Mouse (Mus musculus): Measurements from ENCODE around the gene Mtus2. TPM values are rescaled to one million over a fixed set of nuclear protein-coding genes. Genes with fewer than 3 reads are reported as not detected.
"Not testable (repeated sequence)": the region's sequence is repeated elsewhere in the genome, so short reads cannot be mapped to it uniquely, and the experiment has no call there.

Mtus2 gene
- polyA plus RNA-seq, 1 experiment, result 33.3 TPM

DNA sequence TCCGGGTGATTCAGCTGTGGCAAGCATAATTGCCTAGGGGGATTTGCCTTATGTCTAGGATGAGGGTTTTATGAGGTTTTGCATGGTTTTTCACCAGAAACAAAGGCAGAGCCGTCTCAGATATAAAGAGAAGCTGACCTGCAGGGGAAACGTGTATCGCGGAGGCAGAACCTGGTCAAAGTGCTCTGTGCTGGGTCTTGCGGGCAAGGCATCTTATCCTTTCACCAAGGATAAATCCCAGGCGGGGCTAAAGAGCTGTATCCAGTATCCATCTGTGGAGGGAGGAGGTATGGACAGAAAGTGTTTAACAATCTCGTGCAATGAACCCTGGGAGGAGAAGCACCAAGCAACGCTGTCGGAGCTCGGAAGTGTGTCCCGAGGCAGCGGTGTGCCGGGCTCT lies 7.2 kb upstream of the Mtus2 start:
- H3K4me1 ChIP-seq (ENCODE audit: control insufficient read depth, insufficient read depth, low read length), result no peaks in the 10 kb centered on the region
- DNase-seq, result no peak
- no peak overlapping the region for H3K27ac ChIP-seq (ENCODE audit: insufficient read depth, low read length)
- TF ChIP-seq POLR2A (IDR thresholded peaks at IDR 0.05; ENCODE audit: borderline replicate concordance, insufficient read depth, low read length), result no peak
- no peak for TF ChIP-seq CTCF (IDR thresholded peaks at IDR 0.05; ENCODE audit: borderline replicate concordance, insufficient read depth, low read depth, low read length)
- H3K4me3 ChIP-seq (replicated peaks; ENCODE audit: insufficient read depth, low read depth, low read length), result no peak overlapping the region
- 81% methylated on average over 14 of the region's 14 CpGs for WGBS
- no peaks in the 10 kb centered on the region for H3K27me3 ChIP-seq (ENCODE audit: control insufficient read depth, insufficient read depth, low read length)

DNA sequence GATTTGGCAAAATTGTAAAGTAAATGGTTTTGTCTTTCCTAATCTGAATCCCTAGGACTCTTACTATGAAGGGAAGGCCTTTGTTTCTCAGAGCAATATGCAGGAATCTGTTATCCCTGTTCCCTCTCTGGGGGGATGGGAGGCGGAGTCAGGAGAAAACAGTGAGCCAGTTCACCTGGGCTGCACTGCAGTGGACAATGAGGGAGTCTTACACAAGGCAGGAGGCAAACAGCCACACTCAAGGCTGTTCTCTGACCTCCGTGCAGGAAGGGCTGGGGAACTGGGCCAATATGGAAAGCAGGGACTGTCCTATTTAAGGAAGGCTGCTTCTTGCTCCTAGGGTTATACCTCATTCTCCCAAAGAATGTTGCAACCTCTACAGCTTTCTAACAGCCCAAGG lies 5.4 kb upstream of the Mtus2 start:
- 37% methylated on average over 2 of the region's 2 CpGs for WGBS
- Histone ChIP-seq H3K4me1 (ENCODE audit: control insufficient read depth, insufficient read depth, low read length) (no peaks in the 10 kb centered on the region), H3K27me3 (ENCODE audit: control insufficient read depth, insufficient read depth, low read length) (no peaks in the 10 kb centered on the region), H3K4me3 (replicated peaks; ENCODE audit: insufficient read depth, low read depth, low read length) (no peak overlapping the region), H3K27ac (ENCODE audit: insufficient read depth, low read length) (no peak overlapping the region)
- TF ChIP-seq CTCF (IDR thresholded peaks at IDR 0.05; ENCODE audit: borderline replicate concordance, insufficient read depth, low read depth, low read length) (no peak), POLR2A (IDR thresholded peaks at IDR 0.05; ENCODE audit: borderline replicate concordance, insufficient read depth, low read length) (no peak)
- DNase-seq, result no peak

DNA sequence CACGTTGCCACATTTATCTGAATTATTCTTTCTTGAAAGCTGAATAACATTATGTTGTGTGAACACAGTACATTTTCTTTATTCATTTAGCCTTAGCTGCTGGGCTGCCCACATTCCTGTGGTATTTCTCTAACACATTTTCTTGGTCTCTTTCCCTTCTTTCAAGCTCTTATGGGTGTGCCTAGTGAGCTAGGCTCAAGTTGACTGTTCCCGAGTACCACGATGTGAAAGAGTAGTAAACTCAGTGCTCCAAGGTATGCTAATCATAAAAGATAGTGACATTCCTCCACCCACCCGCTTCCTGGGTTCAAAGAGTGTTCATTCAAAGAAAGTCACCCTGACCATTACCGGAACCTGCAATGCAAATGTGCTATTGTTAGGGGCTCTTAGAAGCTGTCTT lies 3.9 kb upstream of the Mtus2 start:
- WGBS, result 88% methylated on average over 5 of the region's 5 CpGs
- H3K4me1 ChIP-seq (ENCODE audit: control insufficient read depth, insufficient read depth, low read length); DNase-seq; H3K27ac ChIP-seq (ENCODE audit: insufficient read depth, low read length); H3K27me3 ChIP-seq (ENCODE audit: control insufficient read depth, insufficient read depth, low read length); H3K4me3 ChIP-seq (replicated peaks; ENCODE audit: insufficient read depth, low read depth, low read length): not testable (repeated sequence)

DNA sequence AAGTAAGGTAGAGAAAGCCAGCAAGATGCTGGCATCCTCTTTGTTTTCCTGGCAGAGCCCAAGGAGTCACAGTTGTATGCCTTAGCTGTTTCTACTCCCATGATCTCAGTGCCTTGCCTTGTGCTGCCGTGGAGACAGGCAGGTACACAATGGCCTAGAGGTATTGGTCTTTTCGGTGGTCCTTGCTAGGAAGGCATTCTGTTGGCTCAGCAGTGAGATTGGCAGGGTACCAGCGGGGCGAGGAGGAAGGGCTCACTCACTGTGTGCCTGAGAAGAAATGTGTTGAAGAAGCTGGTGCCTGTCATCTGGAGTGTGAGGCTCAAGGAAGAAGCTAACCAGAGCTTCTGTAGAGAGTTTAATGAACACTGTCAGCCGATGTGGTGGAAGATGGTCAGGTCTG lies 1.4 kb upstream of the Mtus2 start:
- no peaks in the 10 kb centered on the region for H3K4me1 ChIP-seq (ENCODE audit: control insufficient read depth, insufficient read depth, low read length)
- WGBS, result 45% methylated on average over 5 of the region's 5 CpGs
- TF ChIP-seq CTCF (IDR thresholded peaks at IDR 0.05; ENCODE audit: borderline replicate concordance, insufficient read depth, low read depth, low read length) (no peak), POLR2A (IDR thresholded peaks at IDR 0.05; ENCODE audit: borderline replicate concordance, insufficient read depth, low read length) (no peak)
- H3K27me3 ChIP-seq (ENCODE audit: control insufficient read depth, insufficient read depth, low read length), result no peaks in the 10 kb centered on the region
- no peak overlapping the region for H3K4me3 ChIP-seq (replicated peaks; ENCODE audit: insufficient read depth, low read depth, low read length)
- no peak for DNase-seq
- no peak overlapping the region for H3K27ac ChIP-seq (ENCODE audit: insufficient read depth, low read length)

DNA sequence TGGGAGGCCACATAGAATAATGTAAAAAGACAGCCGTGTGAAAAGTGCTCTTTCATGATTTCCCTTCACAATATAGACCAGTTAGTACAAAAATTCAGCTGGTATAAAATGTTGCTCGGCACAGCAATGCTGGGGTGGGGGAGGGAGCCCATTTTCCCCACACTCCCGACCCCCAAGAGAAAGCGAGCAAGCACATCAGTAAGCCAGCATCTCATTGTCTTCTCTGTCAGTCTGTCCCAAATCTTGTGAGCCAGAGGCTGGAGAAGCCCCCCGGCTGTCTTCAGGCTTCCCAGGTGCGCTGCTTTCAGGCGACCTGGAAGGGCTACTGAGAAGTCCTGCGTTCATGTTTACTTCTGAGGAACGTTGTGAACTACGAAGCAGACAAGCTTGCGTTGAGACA lies 699 bp upstream of the Mtus2 start:
- peak overlapping the region; percentile 84 for H3K4me3 ChIP-seq (replicated peaks; ENCODE audit: insufficient read depth, low read depth, low read length)
- no peak for DNase-seq
- WGBS, result 13% methylated on average over 11 of the region's 11 CpGs
- no peaks in the 10 kb centered on the region for H3K27me3 ChIP-seq (ENCODE audit: control insufficient read depth, insufficient read depth, low read length)
- no peaks in the 10 kb centered on the region for H3K4me1 ChIP-seq (ENCODE audit: control insufficient read depth, insufficient read depth, low read length)
- no peak for TF ChIP-seq CTCF (IDR thresholded peaks at IDR 0.05; ENCODE audit: borderline replicate concordance, insufficient read depth, low read depth, low read length)
- H3K27ac ChIP-seq (ENCODE audit: insufficient read depth, low read length), result no peak overlapping the region

DNA sequence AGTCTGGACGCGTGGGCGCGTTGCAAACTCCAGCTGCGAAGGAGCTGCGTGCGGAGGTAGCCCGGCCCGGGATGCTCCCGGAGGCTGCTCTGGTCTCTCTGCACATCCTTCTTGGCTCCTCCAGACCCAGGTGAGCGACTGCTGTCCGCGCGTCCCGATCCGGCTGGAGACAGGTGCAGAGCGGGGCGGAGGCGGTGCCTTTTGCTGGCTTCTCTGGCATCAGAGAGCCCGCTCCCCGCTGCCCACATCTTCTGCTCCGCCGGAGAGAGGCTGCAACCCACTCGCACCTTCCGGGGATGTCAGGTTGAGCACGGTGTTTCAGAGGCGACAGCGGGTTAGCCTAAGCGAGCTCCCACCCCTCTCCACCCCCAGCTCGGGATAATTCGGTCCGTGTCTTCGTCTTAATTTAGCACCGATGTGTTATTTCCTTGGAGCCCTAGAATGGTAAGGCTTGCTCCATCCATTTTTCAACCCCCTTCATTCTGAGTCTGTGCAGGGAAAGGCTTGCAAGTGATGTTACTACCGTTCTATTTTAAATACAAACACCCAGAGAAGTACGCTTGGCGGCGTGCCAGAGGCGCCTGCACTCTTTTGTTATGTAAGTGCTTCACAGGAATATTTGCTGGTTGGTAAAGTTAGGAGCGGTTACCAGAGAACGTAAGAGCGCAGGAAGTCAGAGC lies 612 bp downstream of the Mtus2 start:
- TF ChIP-seq CTCF (IDR thresholded peaks at IDR 0.05; ENCODE audit: borderline replicate concordance, insufficient read depth, low read depth, low read length), result no peak
- 0 out of 2 replicates have a peak, but pooled peaks have one; percentile 22 for TF ChIP-seq POLR2A (IDR thresholded peaks at IDR 0.05; ENCODE audit: borderline replicate concordance, insufficient read depth, low read length)

DNA sequence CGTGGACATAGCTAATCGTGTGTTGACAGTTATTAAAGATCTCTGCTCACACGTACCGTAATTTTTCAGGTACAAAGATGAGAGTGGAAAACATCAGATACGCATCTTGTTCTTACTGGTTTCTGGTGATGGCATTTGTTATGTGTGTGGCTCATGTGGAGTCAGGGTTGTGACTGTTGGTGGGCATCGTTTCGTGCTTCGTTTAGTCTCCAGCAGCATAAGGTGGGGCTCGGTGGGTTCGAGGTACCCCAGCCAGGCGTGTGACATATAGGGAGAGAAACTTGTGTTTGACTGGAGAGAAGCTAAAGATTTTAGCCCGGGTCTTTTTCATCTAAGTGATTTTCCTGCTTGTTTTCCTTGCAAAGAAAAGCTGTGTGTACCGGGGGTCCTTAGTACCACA lies 1.4 kb downstream of the Mtus2 start:
- Histone ChIP-seq H3K4me3 (replicated peaks; ENCODE audit: insufficient read depth, low read depth, low read length) (peak overlapping the region; percentile 84), H3K4me1 (ENCODE audit: control insufficient read depth, insufficient read depth, low read length) (no peaks in the 10 kb centered on the region; the same call in 1 of the 2 replicates), H3K27me3 (ENCODE audit: control insufficient read depth, insufficient read depth, low read length) (no peaks in the 10 kb centered on the region), H3K27ac (ENCODE audit: insufficient read depth, low read length) (peak overlapping the region; percentile 97)
- WGBS, result 5% methylated on average over 13 of the region's 13 CpGs
- DNase-seq, result peak; percentile 37 to 55
- TF ChIP-seq CTCF (IDR thresholded peaks at IDR 0.05; ENCODE audit: borderline replicate concordance, insufficient read depth, low read depth, low read length), result no peak
- no peak for TF ChIP-seq POLR2A (IDR thresholded peaks at IDR 0.05; ENCODE audit: borderline replicate concordance, insufficient read depth, low read length)

More for the DNA sequence above, 612 bp downstream of the Mtus2 start:
- Histone ChIP-seq H3K4me1 (ENCODE audit: control insufficient read depth, insufficient read depth, low read length) (no peaks in the 10 kb centered on the region; the same call in 1 of the 2 replicates), H3K4me3 (replicated peaks; ENCODE audit: insufficient read depth, low read depth, low read length) (peak overlapping the region; percentile 84), H3K27ac (ENCODE audit: insufficient read depth, low read length) (peak overlapping the region; percentile 97), H3K27me3 (ENCODE audit: control insufficient read depth, insufficient read depth, low read length) (no peaks in the 10 kb centered on the region)
- under 1% methylated on average over 42 of the region's 42 CpGs for WGBS
- peak; percentile 83 to 89 for DNase-seq

DNA sequence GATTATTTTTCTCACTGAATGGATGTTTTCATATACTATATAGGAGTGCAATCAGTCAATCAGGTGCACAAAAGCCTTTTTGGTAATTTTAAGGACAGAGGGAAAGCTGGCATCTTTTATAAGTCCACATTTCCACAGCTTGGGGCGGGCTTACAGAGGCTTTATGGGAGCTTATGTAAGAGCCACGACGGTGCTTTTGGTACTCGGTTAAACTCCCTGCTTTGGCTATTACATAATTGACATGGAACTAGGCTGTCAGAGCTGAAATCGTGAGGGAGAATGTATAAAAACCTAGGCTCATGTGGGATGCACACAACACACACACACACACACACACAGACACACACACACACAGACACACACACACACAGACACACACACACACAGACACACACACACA lies 2.0 kb downstream of the Mtus2 start:
- Histone ChIP-seq H3K4me3 (replicated peaks; ENCODE audit: insufficient read depth, low read depth, low read length) (peak overlapping the region; percentile 84), H3K27ac (ENCODE audit: insufficient read depth, low read length) (peak overlapping the region; percentile 98), H3K4me1 (ENCODE audit: control insufficient read depth, insufficient read depth, low read length) (peaks cover under 1% of the 10 kb centered on the region), H3K27me3 (ENCODE audit: control insufficient read depth, insufficient read depth, low read length) (no peaks in the 10 kb centered on the region)
- peak; percentile 69 to 85 for DNase-seq
- WGBS, result 3% methylated on average over 5 of the region's 5 CpGs
- TF ChIP-seq CTCF (IDR thresholded peaks at IDR 0.05; ENCODE audit: borderline replicate concordance, insufficient read depth, low read depth, low read length), result no peak
- no peak for TF ChIP-seq POLR2A (IDR thresholded peaks at IDR 0.05; ENCODE audit: borderline replicate concordance, insufficient read depth, low read length)
